ENCODE assay signal across 8 mouse cellular contexts in the genomic region with DNA sequence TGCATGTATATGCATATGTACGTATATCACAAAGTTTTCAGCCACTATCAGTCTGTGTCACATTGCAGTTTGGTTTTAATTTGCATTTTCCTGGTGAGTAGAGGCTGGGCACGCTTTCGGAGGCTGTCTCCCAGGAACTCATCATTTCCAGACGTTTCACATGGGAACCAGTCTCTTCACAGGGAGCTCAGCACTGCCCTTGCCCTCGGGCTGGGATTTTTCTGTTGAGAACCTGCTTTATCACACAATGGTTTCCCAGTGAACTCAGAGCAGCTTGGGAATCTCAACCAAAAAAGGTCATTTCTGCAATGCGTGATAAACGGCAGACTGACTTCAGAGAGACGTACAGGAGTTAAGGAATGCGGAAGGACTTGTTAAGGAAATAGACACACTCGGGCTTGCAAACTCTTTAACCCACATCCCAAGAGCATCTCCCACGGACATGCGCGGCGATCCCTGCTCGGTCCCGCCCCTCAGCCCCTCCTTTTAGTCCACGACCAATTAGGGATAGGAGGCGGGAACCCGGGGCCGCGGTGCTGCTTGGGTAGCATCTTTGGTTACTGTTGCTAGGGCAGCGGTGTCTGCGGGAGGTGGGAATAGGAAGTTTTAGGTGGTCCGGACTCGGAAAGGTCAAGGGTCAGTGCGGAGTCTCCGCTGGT. TPM values are rescaled to one million over a fixed set of nuclear protein-coding genes. Genes with fewer than 3 reads are reported as not detected.
DNase-seq lines count a peak whose midpoint lies in the region; ATAC-seq and TF ChIP-seq lines count a peak whose summit lies in the region.

TSS of gene Kif6 (plus strand) at position 560 of the 659 bp plus-strand sequence.

- H3K9ac ChIP-seq in hindbrain, embryonic 14.5 days: peak within 1 kb of the TSS; percentile 58
- peak within 1 kb of the TSS; percentile 67 for H3K9ac ChIP-seq in lung, embryonic 16.5 days (ENCODE audit: low read length)

- peak within 1 kb of the TSS; percentile 67 for H3K4me3 ChIP-seq in gastrocnemius, adult 2 months
- peak within 1 kb of the TSS; percentile 57 for H3K4me3 ChIP-seq in hindbrain, embryonic 14.5 days (replicated peaks; ENCODE audit: low read length)
- H3K4me3 ChIP-seq in lung, embryonic 16.5 days (ENCODE audit: low read length): peak within 1 kb of the TSS; percentile 70

- intact Hi-C loops in gastrocnemius, adult 2 months (cut with DNase I): loop anchor here (10.0 kb wide), 1 partner anchor 150 kb away; no protein-coding TSS in a partner anchor

- H3K4me1 ChIP-seq in hindbrain, embryonic 14.5 days (replicated peaks; ENCODE audit: control insufficient read depth, insufficient read depth, low read length): peaks cover 10% of the 10 kb centered on the region; the same call in 1 of the 2 replicates
- H3K4me1 ChIP-seq in lung, embryonic 16.5 days (replicated peaks; ENCODE audit: control insufficient read depth, insufficient read depth, low read length): peaks cover 5% of the 10 kb centered on the region

- no peak for TF ChIP-seq CTCF in gastrocnemius, adult 2 months (IDR thresholded peaks at IDR 0.05)

- 3% methylated on average over 27 of the region's 27 CpGs for WGBS in hindbrain, embryonic 14.5 days
- 2% methylated on average over 27 of the region's 27 CpGs for WGBS in lung, embryonic 16.5 days

- H3K27ac ChIP-seq in gastrocnemius, adult 2 months: peak within 1 kb of the TSS; percentile 56; the same call in 1 of the 2 replicates
- no peak within 1 kb of the TSS; the same call in 1 of the 2 replicates for H3K27ac ChIP-seq in hindbrain, embryonic 14.5 days
- peak within 1 kb of the TSS; percentile 61 for H3K27ac ChIP-seq in lung, embryonic 16.5 days (ENCODE audit: low read length)

- ATAC-seq in hindbrain, embryonic 14.5 days (ENCODE audit: low FRiP score): peak; percentile 96
- peak; percentile 96 for ATAC-seq in lung, embryonic 16.5 days (ENCODE audit: low read depth)

- H3K36me3 ChIP-seq in hindbrain, embryonic 14.5 days (replicated peaks; ENCODE audit: control insufficient read depth, insufficient read depth): no peaks in the 10 kb centered on the region
- H3K36me3 ChIP-seq in lung, embryonic 16.5 days (ENCODE audit: control insufficient read depth, insufficient read depth, low read length): no peaks in the 10 kb centered on the region

- H3K4me2 ChIP-seq in hindbrain, embryonic 14.5 days (replicated peaks): peak within 1 kb of the TSS; percentile 84
- H3K4me2 ChIP-seq in lung, embryonic 16.5 days (ENCODE audit: low read depth, low read length): peak within 1 kb of the TSS; percentile 95

- no peaks in the 10 kb centered on the region for H3K27me3 ChIP-seq in hindbrain, embryonic 14.5 days (ENCODE audit: control insufficient read depth, insufficient read depth, low read length)
- no peaks in the 10 kb centered on the region for H3K27me3 ChIP-seq in lung, embryonic 16.5 days (ENCODE audit: control insufficient read depth, insufficient read depth, low read depth, low read length)

- no peaks in the 10 kb centered on the region for H3K9me3 ChIP-seq in hindbrain, embryonic 14.5 days (ENCODE audit: control insufficient read depth, low read length)
- H3K9me3 ChIP-seq in lung, embryonic 16.5 days (ENCODE audit: control insufficient read depth, low read length): no peaks in the 10 kb centered on the region

- DNase-seq in adipocyte (ENCODE audit: low spot score): peak; percentile 87
- DNase-seq in cerebellum, postnatal 4 days (ENCODE audit: low spot score in 2 of 2): peak; percentile 68 to 75
- DNase-seq in gastrocnemius, adult 2 months: peak; percentile 84
- peak; percentile 87 for DNase-seq in hindbrain, embryonic 14.5 days (ENCODE audit: low spot score)
- DNase-seq in layer of hippocampus, postnatal 14 days (ENCODE audit: low spot score in 2 of 2): peak; percentile 75 to 86
- peak; percentile 92 for DNase-seq in retina, postnatal 1 day
- DNase-seq in urinary bladder, postnatal 25 days (ENCODE audit: low spot score): peak; percentile 71

RNA-seq across cellular contexts. Expression of gene Kif6, which starts in this region (rescaled TPM):
- total RNA-seq in gastrocnemius, adult 2 months (2021): not detected
- 2.3 and 3.7 TPM in 2 replicates for polyA plus RNA-seq in hindbrain, embryonic 14.5 days (2014; fragmentation: Nextera tagmentation; extraction: Ambion mirVana)
- total RNA-seq in layer of hippocampus, postnatal 14 days (2021): 1 to 10 TPM; 3.9 to 4.8 TPM
- 3.8 and 5.2 TPM in 2 replicates for polyA plus RNA-seq in lung, embryonic 16.5 days (2015; fragmentation: Nextera tagmentation; extraction: Ambion mirVana)

Comparison
In these comparisons a context has a peak if more than half of its experiments do, and no peak if none do; other contexts are left out.
1. Peak in DNase-seq, H3K4me3 ChIP-seq and H3K27ac ChIP-seq in gastrocnemius, adult 2 months; RNA of the gene not detected or under 1 TPM.